Mouse (Mus musculus) heart, adult 2 months (tissue): ENCODE results near the gene Mrpl34.

Source experiments
- CTCF ChIP-seq: fragments of 200-600 bp; IDR thresholded peaks from 2 replicates; pipeline ENCODE4 v1.8.1; 2022; ENCODE audit warnings: antibody characterized with exemption, mild to moderate bottlenecking, moderate library complexity
- EP300 ChIP-seq: fragments of 200-500 bp; IDR thresholded peaks from 2 replicates; pipeline ENCODE4 v1.6.1; 2011; ENCODE audit warnings: low read depth, low read length, control low read depth; ENCODE audit not compliant: insufficient read depth

DNA sequence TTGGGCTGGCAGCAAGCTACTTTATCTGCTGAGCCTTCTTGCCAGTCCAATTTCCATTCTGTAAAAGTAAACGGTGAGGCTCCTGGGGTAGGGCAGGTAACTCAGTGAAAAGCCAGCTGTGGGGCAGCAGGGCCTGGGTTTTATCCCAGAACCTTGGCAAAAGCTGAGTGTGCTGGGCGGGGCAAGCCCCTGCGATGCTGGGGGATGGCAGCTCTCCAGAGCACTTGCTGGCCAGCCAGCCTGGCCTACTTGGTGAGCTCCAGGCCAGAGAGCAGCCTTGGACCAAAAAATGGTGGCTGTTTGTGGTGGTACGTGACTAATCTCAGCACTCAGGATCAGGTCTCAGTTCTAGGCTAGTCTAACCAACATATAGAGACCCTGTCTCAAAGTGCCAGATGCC is 41.2 kb downstream of the Mrpl34 start:
- no peak for TF ChIP-seq CTCF
- TF ChIP-seq EP300, result no peak
